9 mouse cellular contexts compared by ENCODE assay signal in genomic region chr9:21754003-21754402, GRCm38 (mm10). TPM values are rescaled to one million over a fixed set of nuclear protein-coding genes. Genes with fewer than 3 reads are reported as not detected.
DNase-seq lines count a peak whose midpoint lies in the region; ATAC-seq and TF ChIP-seq lines count a peak whose summit lies in the region.
"Had no signal": no experiment of that assay in that cellular context is flagged by ENCODE, and none has a peak within 500 bp of the region (broad histone marks: within the 10 kb centered on the region; RNA-seq: fewer than 3 reads in every experiment).

No protein-coding gene starts in this region.

- ATAC-seq in midbrain, embryonic 14.5 days (ENCODE audit: low FRiP score, low TSS enrichment) = no peak
- no peak for ATAC-seq in megakaryocyte, adult 5-6 weeks (ENCODE audit: poor library complexity, severe bottlenecking)
- ATAC-seq in megakaryocyte progenitor cell, adult 5-6 weeks (replicated peaks; ENCODE audit: poor library complexity) = no peak

- H3K4me3 ChIP-seq in midbrain, embryonic 10.5 days = no peak overlapping the region
- no peak overlapping the region for H3K4me3 ChIP-seq in midbrain, embryonic 14.5 days (replicated peaks; ENCODE audit: low read depth, low read length)
- H3K4me3 ChIP-seq in gastrocnemius, adult 2 months = no peak overlapping the region
- no peak overlapping the region for H3K4me3 ChIP-seq in kidney, adult 2 months (ENCODE audit: insufficient read depth, low read depth, low read length)

- no peak for TF ChIP-seq CTCF in gastrocnemius, adult 2 months (IDR thresholded peaks at IDR 0.05)
- no peak for TF ChIP-seq CTCF in kidney, adult 2 months (conservative IDR thresholded peaks at IDR 0.05; ENCODE audit: insufficient read depth, insufficient read length, low read depth, low read length)

- TF ChIP-seq POLR2A in kidney, adult 2 months (IDR thresholded peaks at IDR 0.05; ENCODE audit: low read depth, low read length) = no peak

- DNase-seq in midbrain, embryonic 10.5 days (ENCODE audit: low spot score) = peak; percentile 11
- DNase-seq in midbrain, embryonic 14.5 days = no peak
- DNase-seq in gastrocnemius, adult 2 months = peak; percentile 94
- peak; percentile 78 for DNase-seq in kidney, adult 2 months
- DNase-seq in ovary, postnatal 14 days (ENCODE audit: low spot score) = peak; percentile 74
- no peak for DNase-seq in thymus, postnatal 14 days

- peaks cover 14% of the 10 kb centered on the region for H3K4me1 ChIP-seq in midbrain, embryonic 10.5 days
- no peaks in the 10 kb centered on the region for H3K4me1 ChIP-seq in midbrain, embryonic 14.5 days (ENCODE audit: control insufficient read depth, insufficient read depth, low read length)
- peaks cover 11% of the 10 kb centered on the region for H3K4me1 ChIP-seq in kidney, adult 2 months (ENCODE audit: control insufficient read depth, insufficient read depth, low read length)

- no peak overlapping the region for H3K27ac ChIP-seq in midbrain, embryonic 10.5 days (replicated peaks)
- no peak overlapping the region for H3K27ac ChIP-seq in midbrain, embryonic 14.5 days (replicated peaks; ENCODE audit: low read depth, low read length)
- H3K27ac ChIP-seq in gastrocnemius, adult 2 months = peak overlapping the region; percentile 83
- H3K27ac ChIP-seq in kidney, adult 2 months (ENCODE audit: insufficient read depth, low read depth, low read length) = peak overlapping the region; percentile 44

- no peaks in the 10 kb centered on the region for H3K9me3 ChIP-seq in midbrain, embryonic 10.5 days (replicated peaks)
- H3K9me3 ChIP-seq in midbrain, embryonic 14.5 days (ENCODE audit: control insufficient read depth, low read length) = no peaks in the 10 kb centered on the region
- H3K9me3 ChIP-seq: G1E had no signal

- H3K9ac ChIP-seq in midbrain, embryonic 14.5 days (replicated peaks; ENCODE audit: low read length) = no peak overlapping the region

- H3K4me2 ChIP-seq in midbrain, embryonic 14.5 days (ENCODE audit: low read length) = no peak overlapping the region

- no peaks in the 10 kb centered on the region for H3K27me3 ChIP-seq in midbrain, embryonic 10.5 days (ENCODE audit: low read depth, poor library complexity, severe bottlenecking)
- H3K27me3 ChIP-seq in midbrain, embryonic 14.5 days (ENCODE audit: control insufficient read depth, insufficient read depth, low read length) = no peaks in the 10 kb centered on the region
- no peaks in the 10 kb centered on the region for H3K27me3 ChIP-seq in kidney, adult 2 months (replicated peaks; ENCODE audit: control insufficient read depth, insufficient read depth, low read length)

- WGBS in midbrain, embryonic 10.5 days = 87% methylated on average over 2 of the region's 2 CpGs
- WGBS in midbrain, embryonic 14.5 days = 92% methylated on average over 2 of the region's 2 CpGs
- 53% methylated on average over 2 of the region's 2 CpGs for WGBS in kidney, adult 2 months

- H3K36me3 ChIP-seq in midbrain, embryonic 10.5 days = peaks cover 72% of the 10 kb centered on the region
- peaks cover 12% of the 10 kb centered on the region for H3K36me3 ChIP-seq in midbrain, embryonic 14.5 days (ENCODE audit: control insufficient read depth, insufficient read depth, low read length)
- no peaks in the 10 kb centered on the region for H3K36me3 ChIP-seq in kidney, adult 2 months (ENCODE audit: control insufficient read depth, insufficient read depth, low read length)

- intact Hi-C loops in gastrocnemius, adult 2 months (cut with DNase I) = no loop called here

RNA-seq across cellular contexts. Expression of gene Spc24, which starts 6.1 kb away (rescaled TPM):
- 146 and 175 TPM in 2 replicates for polyA plus RNA-seq in midbrain, embryonic 10.5 days (2016; fragmentation: Nextera tagmentation; extraction: Ambion mirVana)
- 19.9 and 21.4 TPM in 2 replicates for polyA plus RNA-seq in midbrain, embryonic 14.5 days (2014; fragmentation: Nextera tagmentation; extraction: Ambion mirVana)
- under 1 TPM; 0.50 to 0.89 TPM for total RNA-seq in gastrocnemius, adult 2 months (2021)
- 3.4 and 6.0 TPM in 2 replicates for polyA plus RNA-seq in kidney, adult 2 months (2012; rRNA removed)
- 49.8 and 57.8 TPM in 2 replicates for total RNA-seq in megakaryocyte, adult 5-6 weeks (2015)
- total RNA-seq in megakaryocyte, adult 5-6 weeks (2017) = 127 and 156 TPM in 2 replicates
- total RNA-seq in megakaryocyte progenitor cell, adult 5-6 weeks (2015) = 43.2 and 50.1 TPM in 2 replicates
- 128 and 151 TPM in 2 replicates for total RNA-seq in megakaryocyte progenitor cell, adult 5-6 weeks (2017)

RNA-seq across cellular contexts. Expression of gene Ldlr, which starts 30.7 kb away (rescaled TPM):
- polyA plus RNA-seq in midbrain, embryonic 10.5 days (2016; fragmentation: Nextera tagmentation; extraction: Ambion mirVana) = 52.2 and 58.9 TPM in 2 replicates
- polyA plus RNA-seq in midbrain, embryonic 14.5 days (2014; fragmentation: Nextera tagmentation; extraction: Ambion mirVana) = 8.2 and 9.4 TPM in 2 replicates
- 1 to 10 TPM; 2.9 to 3.3 TPM for total RNA-seq in gastrocnemius, adult 2 months (2021)
- polyA plus RNA-seq in kidney, adult 2 months (2012; rRNA removed) = 26.9 and 28.8 TPM in 2 replicates
- 23.8 and 25.6 TPM in 2 replicates for total RNA-seq in megakaryocyte, adult 5-6 weeks (2015)
- 50.1 and 51.5 TPM in 2 replicates for total RNA-seq in megakaryocyte, adult 5-6 weeks (2017)
- 6.5 and 8.5 TPM in 2 replicates for total RNA-seq in megakaryocyte progenitor cell, adult 5-6 weeks (2015)
- 14.0 and 14.4 TPM in 2 replicates for total RNA-seq in megakaryocyte progenitor cell, adult 5-6 weeks (2017)

RNA-seq across cellular contexts. Expression of gene Kank2, which starts 44.5 kb away (rescaled TPM):
- polyA plus RNA-seq in midbrain, embryonic 10.5 days (2016; fragmentation: Nextera tagmentation; extraction: Ambion mirVana) = 8.6 and 9.5 TPM in 2 replicates
- 0.66 and 2.7 TPM in 2 replicates for polyA plus RNA-seq in midbrain, embryonic 14.5 days (2014; fragmentation: Nextera tagmentation; extraction: Ambion mirVana)
- total RNA-seq in gastrocnemius, adult 2 months (2021) = 10 to 100 TPM; 11.5 to 16.6 TPM
- polyA plus RNA-seq in kidney, adult 2 months (2012; rRNA removed) = 21.8 and 23.6 TPM in 2 replicates
- 0.73 and 1.2 TPM in 2 replicates for total RNA-seq in megakaryocyte, adult 5-6 weeks (2015)
- total RNA-seq in megakaryocyte, adult 5-6 weeks (2017) = 0.49 and 1.1 TPM in 2 replicates
- 0.72 and 1.2 TPM in 2 replicates for total RNA-seq in megakaryocyte progenitor cell, adult 5-6 weeks (2015)
- 0.71 and 1.2 TPM in 2 replicates for total RNA-seq in megakaryocyte progenitor cell, adult 5-6 weeks (2017)
- polyA plus RNA-seq: G1E had no signal

Comparison
In these comparisons a context has a peak if more than half of its experiments do, and no peak if none do; other contexts are left out.
1. DNase-seq: peak in midbrain, embryonic 10.5 days (single experiment), gastrocnemius, adult 2 months (single experiment), kidney, adult 2 months (single experiment) and ovary, postnatal 14 days (single experiment); none in midbrain, embryonic 14.5 days (single experiment) and thymus, postnatal 14 days (single experiment).
2. H3K27ac ChIP-seq: peak in gastrocnemius, adult 2 months (single experiment) and kidney, adult 2 months (single experiment); none in midbrain, embryonic 10.5 days (single experiment) and midbrain, embryonic 14.5 days (single experiment).
3. RNA of gene Spc24, which starts 6.1 kb away (total RNA-seq): 49.8 to 156 TPM in megakaryocyte, adult 5-6 weeks and 43.2 to 151 TPM in megakaryocyte progenitor cell, adult 5-6 weeks; 0.50 to 0.89 TPM in gastrocnemius, adult 2 months; every median in the first group is over 10 times any median in the second.
4. RNA of gene Kank2, which starts 44.5 kb away (total RNA-seq): 11.5 to 16.6 TPM in gastrocnemius, adult 2 months; 0.71 to 1.2 TPM in megakaryocyte progenitor cell, adult 5-6 weeks and 0.49 to 1.2 TPM in megakaryocyte, adult 5-6 weeks; every median in the first group is over 4 times any median in the second.